ENCODE assay signal across 8 mouse cellular contexts in genomic region chrX:64277126-64277990, GRCm38 (mm10). TPM values are rescaled to one million over a fixed set of nuclear protein-coding genes. Genes with fewer than 3 reads are reported as not detected.
DNase-seq lines count a peak whose midpoint lies in the region; ATAC-seq and TF ChIP-seq lines count a peak whose summit lies in the region.

No protein-coding gene starts in this region.

- no peaks in the 10 kb centered on the region for H3K36me3 ChIP-seq in kidney, embryonic 15.5 days
- H3K36me3 ChIP-seq in hindbrain, embryonic 12.5 days: no peaks in the 10 kb centered on the region
- no peaks in the 10 kb centered on the region for H3K36me3 ChIP-seq in midbrain, embryonic 15.5 days (replicated peaks)

- H3K9ac ChIP-seq in kidney, embryonic 15.5 days: no peak overlapping the region
- peak overlapping the region; percentile 59 for H3K9ac ChIP-seq in hindbrain, embryonic 12.5 days
- peak overlapping the region; percentile 65 for H3K9ac ChIP-seq in midbrain, embryonic 15.5 days

- TF ChIP-seq CTCF in lung, adult 2 months (IDR thresholded peaks at IDR 0.05; ENCODE audit: insufficient read depth, low read length): no peak

- no peak overlapping the region for H3K27ac ChIP-seq in kidney, embryonic 15.5 days
- no peak overlapping the region for H3K27ac ChIP-seq in hindbrain, embryonic 12.5 days
- peak overlapping the region; percentile 84 for H3K27ac ChIP-seq in midbrain, embryonic 15.5 days

- no peaks in the 10 kb centered on the region for H3K9me3 ChIP-seq in kidney, embryonic 15.5 days (replicated peaks)
- H3K9me3 ChIP-seq in hindbrain, embryonic 12.5 days (replicated peaks): no peaks in the 10 kb centered on the region
- H3K9me3 ChIP-seq in midbrain, embryonic 15.5 days: no peaks in the 10 kb centered on the region

- no peaks in the 10 kb centered on the region for H3K4me1 ChIP-seq in kidney, embryonic 15.5 days
- H3K4me1 ChIP-seq in hindbrain, embryonic 12.5 days: no peaks in the 10 kb centered on the region
- H3K4me1 ChIP-seq in midbrain, embryonic 15.5 days: no peaks in the 10 kb centered on the region
- H3K4me1 ChIP-seq in lung, adult 2 months (ENCODE audit: control insufficient read depth, insufficient read depth, low read length): no peaks in the 10 kb centered on the region

- DNase-seq in kidney, adult 9 months: no peak
- peak; percentile 60 for DNase-seq in cerebellum, adult 9-10 months
- DNase-seq in ovary, postnatal 10 days (ENCODE audit: low spot score): no peak
- no peak for DNase-seq in lung, adult 2 months

- peaks cover 6% of the 10 kb centered on the region; the same call in 1 of the 2 replicates for H3K27me3 ChIP-seq in kidney, embryonic 15.5 days
- H3K27me3 ChIP-seq in hindbrain, embryonic 12.5 days: no peaks in the 10 kb centered on the region
- no peaks in the 10 kb centered on the region for H3K27me3 ChIP-seq in midbrain, embryonic 15.5 days (replicated peaks)

- H3K4me3 ChIP-seq in kidney, embryonic 15.5 days (replicated peaks): peak overlapping the region; percentile 48
- peak overlapping the region; percentile 49 for H3K4me3 ChIP-seq in hindbrain, embryonic 12.5 days
- H3K4me3 ChIP-seq in midbrain, embryonic 15.5 days: peak overlapping the region; percentile 61
- H3K4me3 ChIP-seq in lung, adult 2 months (replicated peaks; ENCODE audit: extremely low read depth, low read depth, low read length): no peak overlapping the region

- H3K4me2 ChIP-seq in kidney, embryonic 15.5 days: peak overlapping the region; percentile 69
- H3K4me2 ChIP-seq in hindbrain, embryonic 12.5 days (replicated peaks): peak overlapping the region; percentile 62
- H3K4me2 ChIP-seq in midbrain, embryonic 15.5 days: peak overlapping the region; percentile 54

- TF ChIP-seq POLR2A in lung, adult 2 months (IDR thresholded peaks at IDR 0.05; ENCODE audit: borderline replicate concordance, extremely low read depth, low read depth, low read length): no peak

- WGBS in kidney, embryonic 15.5 days: 14% methylated on average over 22 of the region's 22 CpGs
- 14% methylated on average over 22 of the region's 22 CpGs for WGBS in hindbrain, embryonic 12.5 days
- 23% methylated on average over 22 of the region's 22 CpGs for WGBS in midbrain, embryonic 15.5 days
- WGBS in lung, adult 2 months: 24% methylated on average over 22 of the region's 22 CpGs

- ATAC-seq in kidney, embryonic 15.5 days (replicated peaks; ENCODE audit: low FRiP score): 0 out of 2 replicates have a peak, but pooled peaks have one; percentile 9
- ATAC-seq in hindbrain, embryonic 12.5 days (ENCODE audit: low FRiP score): peak; percentile 55
- peak; percentile 41 for ATAC-seq in midbrain, embryonic 15.5 days (replicated peaks)
- no peak for ATAC-seq in activated CD4-positive, CD25-positive, alpha-beta regulatory T cell, adult 4 months

RNA-seq across cellular contexts. Expression of gene Slitrk4, which starts 0.6 kb away (rescaled TPM):
- polyA plus RNA-seq in kidney, embryonic 15.5 days (2015; fragmentation: Nextera tagmentation; extraction: Ambion mirVana): 1.3 and 1.6 TPM in 2 replicates
- polyA plus RNA-seq in hindbrain, embryonic 12.5 days (2016; fragmentation: Nextera tagmentation; extraction: Ambion mirVana): 5.7 and 5.9 TPM in 2 replicates
- 17.0 and 18.9 TPM in 2 replicates for polyA plus RNA-seq in midbrain, embryonic 15.5 days (2015; fragmentation: Nextera tagmentation; extraction: Ambion mirVana)
- not detected for polyA plus RNA-seq in activated CD4-positive, CD25-positive, alpha-beta regulatory T cell, adult 4 months (2017; shearing (Covaris generic))
- polyA plus RNA-seq in lung, adult 2 months (2012; rRNA removed): not detected in 2 replicates
